Mouse (Mus musculus): Measurements from ENCODE around the gene Tmem107. TPM values are rescaled to one million over a fixed set of nuclear protein-coding genes. Genes with fewer than 3 reads are reported as not detected.

The Tmem107 gene
- polyA plus RNA-seq, 1 experiment: 7.0 TPM

DNA sequence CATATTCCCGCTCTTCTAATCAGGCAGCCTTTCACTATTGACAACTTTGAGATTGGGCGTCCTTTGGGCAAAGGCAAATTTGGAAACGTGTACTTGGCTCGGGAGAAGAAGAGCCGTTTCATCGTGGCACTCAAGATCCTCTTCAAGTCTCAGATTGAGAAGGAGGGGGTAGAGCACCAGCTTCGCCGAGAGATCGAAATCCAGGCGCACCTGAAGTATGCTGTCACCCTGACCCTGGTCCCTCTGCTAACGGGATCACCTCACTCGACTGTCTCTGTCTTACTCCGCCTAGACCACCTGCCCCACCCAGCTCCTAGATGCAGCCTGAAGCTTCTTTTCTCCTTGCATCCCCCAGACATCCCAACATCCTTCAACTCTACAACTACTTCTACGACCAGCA, 22.5 kb upstream of the Tmem107 start:
- no peaks in the 10 kb centered on the region for H3K27me3 ChIP-seq (ENCODE audit: control insufficient read depth, insufficient read depth, low read length)
- H3K27ac ChIP-seq (ENCODE audit: insufficient read depth, low read length): no peak overlapping the region
- peaks cover 4% of the 10 kb centered on the region; the same call in 1 of the 2 replicates for H3K4me1 ChIP-seq (ENCODE audit: control insufficient read depth, insufficient read depth, insufficient read length)
- no peak overlapping the region for H3K4me3 ChIP-seq (ENCODE audit: extremely low read depth, insufficient read depth, insufficient read length)
- no peaks in the 10 kb centered on the region for H3K36me3 ChIP-seq (ENCODE audit: control insufficient read depth, insufficient read depth, low read length)
- DNase-seq (ENCODE audit: low read depth in 1 of 2, low spot score in 2 of 2): no peak
- 94% methylated on average over 14 of the region's 14 CpGs for WGBS
- no peak for TF ChIP-seq CTCF (IDR thresholded peaks at IDR 0.05; ENCODE audit: extremely low read depth, insufficient read depth, insufficient read length, insufficient replicate concordance)
- TF ChIP-seq POLR2A (IDR thresholded peaks at IDR 0.05; ENCODE audit: low read depth, low read length): no peak

DNA sequence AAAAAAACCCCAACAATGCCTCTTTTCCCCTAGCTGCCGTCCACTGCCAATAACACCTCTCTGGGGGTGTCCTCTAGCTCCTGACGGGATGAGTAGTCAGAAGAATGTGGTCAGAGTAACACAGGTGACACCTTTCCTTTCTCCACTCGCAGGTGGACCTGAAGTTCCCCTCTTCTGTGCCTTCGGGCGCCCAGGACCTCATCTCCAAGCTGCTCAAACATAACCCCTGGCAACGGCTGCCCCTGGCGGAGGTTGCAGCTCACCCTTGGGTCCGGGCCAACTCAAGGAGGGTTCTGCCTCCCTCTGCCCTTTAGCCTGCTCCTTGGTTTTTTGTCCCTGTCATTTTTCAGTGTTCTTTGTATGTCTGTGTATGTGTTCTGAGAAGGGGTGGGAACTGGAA, 19.9 kb upstream of the Tmem107 start:
- Histone ChIP-seq H3K27ac (ENCODE audit: insufficient read depth, low read length) (no peak overlapping the region), H3K27me3 (ENCODE audit: control insufficient read depth, insufficient read depth, low read length) (no peaks in the 10 kb centered on the region), H3K4me1 (ENCODE audit: control insufficient read depth, insufficient read depth, insufficient read length) (no peaks in the 10 kb centered on the region), H3K36me3 (ENCODE audit: control insufficient read depth, insufficient read depth, low read length) (no peaks in the 10 kb centered on the region), H3K4me3 (ENCODE audit: extremely low read depth, insufficient read depth, insufficient read length) (no peak overlapping the region)
- WGBS: 96% methylated on average over 8 of the region's 8 CpGs
- no peak for DNase-seq (ENCODE audit: low read depth in 1 of 2, low spot score in 2 of 2)
- TF ChIP-seq POLR2A (IDR thresholded peaks at IDR 0.05; ENCODE audit: low read depth, low read length) (no peak), CTCF (IDR thresholded peaks at IDR 0.05; ENCODE audit: extremely low read depth, insufficient read depth, insufficient read length, insufficient replicate concordance) (no peak)

DNA sequence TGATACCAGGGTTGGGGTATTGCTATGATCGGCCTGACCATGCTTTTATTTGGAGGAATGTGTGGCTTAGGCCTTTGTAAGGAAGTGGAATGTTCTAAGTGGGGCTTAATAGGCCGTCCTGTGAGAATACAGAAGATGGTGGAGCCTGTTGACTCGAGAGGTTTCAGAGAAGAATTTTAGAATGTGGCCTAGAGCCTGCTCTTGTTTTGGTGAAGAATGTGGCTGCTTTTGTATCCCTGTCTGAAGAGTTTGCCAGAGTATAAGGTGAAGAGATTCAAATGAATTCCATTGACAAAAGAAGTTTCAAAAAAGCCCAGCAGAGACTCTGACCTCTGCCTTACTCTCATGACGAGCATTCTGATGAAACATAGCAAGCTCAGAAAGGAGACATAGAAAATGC, 18.8 kb upstream of the Tmem107 start:
- WGBS: 92% methylated on average over 4 of the region's 4 CpGs

DNA sequence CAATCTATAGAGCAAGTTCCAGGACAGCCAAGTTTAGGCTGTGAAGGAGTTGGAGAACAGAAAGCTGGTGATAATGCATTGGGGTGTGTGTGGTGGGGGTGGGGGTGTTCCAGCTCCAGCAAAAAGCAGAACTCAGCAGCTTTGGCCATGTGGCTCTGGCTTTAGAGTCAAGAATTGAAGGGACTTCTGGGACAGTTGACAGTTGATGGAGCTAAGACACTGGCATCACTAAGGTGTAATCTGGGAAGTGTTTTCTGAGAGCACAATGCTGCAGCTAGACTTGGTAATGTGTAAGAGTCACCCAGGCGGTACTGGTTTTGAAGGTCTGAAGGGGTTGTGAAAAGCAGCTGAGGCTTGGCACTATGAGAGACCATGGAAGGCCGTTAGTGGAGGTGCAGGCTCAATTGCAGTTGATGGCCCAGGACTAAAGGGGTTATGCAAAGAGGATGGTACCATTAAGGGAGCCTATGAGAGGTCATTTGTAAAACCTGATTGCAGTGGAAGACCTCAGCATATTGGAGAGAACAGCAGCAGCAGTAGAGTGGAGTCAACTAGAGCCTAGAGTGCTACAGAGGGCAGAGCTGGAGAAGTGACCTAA, 17.7 kb upstream of the Tmem107 start:
- H3K36me3 ChIP-seq (ENCODE audit: control insufficient read depth, insufficient read depth, low read length): no peaks in the 10 kb centered on the region
- H3K27ac ChIP-seq (ENCODE audit: insufficient read depth, low read length): no peak overlapping the region
- H3K4me1 ChIP-seq (ENCODE audit: control insufficient read depth, insufficient read depth, insufficient read length): no peaks in the 10 kb centered on the region
- no peak overlapping the region for H3K4me3 ChIP-seq (ENCODE audit: extremely low read depth, insufficient read depth, insufficient read length)
- no peaks in the 10 kb centered on the region for H3K27me3 ChIP-seq (ENCODE audit: control insufficient read depth, insufficient read depth, low read length)
- 94% methylated on average over 2 of the region's 2 CpGs for WGBS
- no peak for TF ChIP-seq POLR2A (IDR thresholded peaks at IDR 0.05; ENCODE audit: low read depth, low read length)
- TF ChIP-seq CTCF (IDR thresholded peaks at IDR 0.05; ENCODE audit: extremely low read depth, insufficient read depth, insufficient read length, insufficient replicate concordance): no peak
- no peak for DNase-seq (ENCODE audit: low read depth in 1 of 2, low spot score in 2 of 2)

More for the DNA sequence above, 18.8 kb upstream of the Tmem107 start:
- Histone ChIP-seq H3K4me3 (ENCODE audit: extremely low read depth, insufficient read depth, insufficient read length) (no peak overlapping the region), H3K36me3 (ENCODE audit: control insufficient read depth, insufficient read depth, low read length) (no peaks in the 10 kb centered on the region), H3K27me3 (ENCODE audit: control insufficient read depth, insufficient read depth, low read length) (no peaks in the 10 kb centered on the region), H3K4me1 (ENCODE audit: control insufficient read depth, insufficient read depth, insufficient read length) (no peaks in the 10 kb centered on the region), H3K27ac (ENCODE audit: insufficient read depth, low read length) (no peak overlapping the region)
- no peak for DNase-seq (ENCODE audit: low read depth in 1 of 2, low spot score in 2 of 2)
- TF ChIP-seq CTCF (IDR thresholded peaks at IDR 0.05; ENCODE audit: extremely low read depth, insufficient read depth, insufficient read length, insufficient replicate concordance) (no peak), POLR2A (IDR thresholded peaks at IDR 0.05; ENCODE audit: low read depth, low read length) (no peak)

DNA sequence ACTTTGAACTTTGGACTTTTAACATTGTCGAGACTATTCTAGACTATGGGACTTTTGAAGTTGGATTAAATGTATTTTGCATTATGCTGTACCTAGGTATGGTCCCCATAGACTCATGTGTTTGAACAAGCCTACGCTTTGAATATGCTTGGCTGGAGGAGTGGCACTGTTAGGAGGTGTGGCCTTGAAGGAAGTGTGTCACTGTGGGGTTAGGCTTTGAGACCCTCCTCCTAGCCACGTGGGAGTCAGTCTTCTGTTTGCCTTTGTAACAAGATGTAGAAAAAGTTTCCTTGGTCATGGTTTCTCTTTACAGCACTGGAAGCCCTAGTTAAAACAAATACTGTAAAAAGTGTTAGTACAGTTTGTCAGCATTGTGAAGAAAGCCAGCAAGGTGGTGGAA, 16.8 kb upstream of the Tmem107 start:
- 0 out of 2 replicates have a peak, but pooled peaks cover 2% of the 10 kb centered on the region for H3K4me1 ChIP-seq (ENCODE audit: control insufficient read depth, insufficient read depth, insufficient read length)
- no peak for DNase-seq (ENCODE audit: low read depth in 1 of 2, low spot score in 2 of 2)
- H3K27ac ChIP-seq (ENCODE audit: insufficient read depth, low read length): no peak overlapping the region
- TF ChIP-seq POLR2A (IDR thresholded peaks at IDR 0.05; ENCODE audit: low read depth, low read length): no peak
- no peak for TF ChIP-seq CTCF (IDR thresholded peaks at IDR 0.05; ENCODE audit: extremely low read depth, insufficient read depth, insufficient read length, insufficient replicate concordance)
- whole genome bisulfite sequencing: 41% methylated on average over 3 of the region's 3 CpGs
- H3K27me3 ChIP-seq (ENCODE audit: control insufficient read depth, insufficient read depth, low read length): no peaks in the 10 kb centered on the region
- no peak overlapping the region for H3K4me3 ChIP-seq (ENCODE audit: extremely low read depth, insufficient read depth, insufficient read length)
- H3K36me3 ChIP-seq (ENCODE audit: control insufficient read depth, insufficient read depth, low read length): no peaks in the 10 kb centered on the region

DNA sequence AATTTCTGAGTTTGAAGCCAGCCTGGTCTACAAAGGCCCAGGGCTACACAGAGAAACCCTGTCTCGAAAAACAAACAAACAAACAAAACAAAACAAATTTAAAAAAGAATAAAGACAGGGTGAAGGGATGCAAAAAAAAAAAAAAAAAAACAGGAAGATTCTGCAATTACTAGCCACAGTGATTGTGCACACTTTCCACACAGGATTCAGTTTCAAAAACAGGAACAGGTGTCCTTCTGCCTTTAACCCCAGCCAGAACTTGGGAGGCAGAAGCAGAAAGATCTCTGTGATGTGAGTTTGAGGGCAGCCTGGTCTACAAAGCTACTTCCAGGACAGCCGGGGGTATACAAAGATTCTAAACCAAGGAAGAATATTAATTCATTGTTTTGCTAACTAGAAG, 12.3 kb upstream of the Tmem107 start:
- Histone ChIP-seq H3K27me3 (ENCODE audit: control insufficient read depth, insufficient read depth, low read length) (no peaks in the 10 kb centered on the region), H3K4me1 (ENCODE audit: control insufficient read depth, insufficient read depth, insufficient read length) (peaks cover 8% of the 10 kb centered on the region), H3K36me3 (ENCODE audit: control insufficient read depth, insufficient read depth, low read length) (no peaks in the 10 kb centered on the region), H3K4me3 (ENCODE audit: extremely low read depth, insufficient read depth, insufficient read length) (peak overlapping the region; percentile 76), H3K27ac (ENCODE audit: insufficient read depth, low read length) (peak overlapping the region; percentile 86; the same call in 1 of the 2 replicates)
- no peak for TF ChIP-seq CTCF (IDR thresholded peaks at IDR 0.05; ENCODE audit: extremely low read depth, insufficient read depth, insufficient read length, insufficient replicate concordance)
- TF ChIP-seq POLR2A (IDR thresholded peaks at IDR 0.05; ENCODE audit: low read depth, low read length): no peak
- DNase-seq (ENCODE audit: low read depth in 1 of 2, low spot score in 2 of 2): no peak
- 63% methylated on average over 2 of the region's 2 CpGs for WGBS

DNA sequence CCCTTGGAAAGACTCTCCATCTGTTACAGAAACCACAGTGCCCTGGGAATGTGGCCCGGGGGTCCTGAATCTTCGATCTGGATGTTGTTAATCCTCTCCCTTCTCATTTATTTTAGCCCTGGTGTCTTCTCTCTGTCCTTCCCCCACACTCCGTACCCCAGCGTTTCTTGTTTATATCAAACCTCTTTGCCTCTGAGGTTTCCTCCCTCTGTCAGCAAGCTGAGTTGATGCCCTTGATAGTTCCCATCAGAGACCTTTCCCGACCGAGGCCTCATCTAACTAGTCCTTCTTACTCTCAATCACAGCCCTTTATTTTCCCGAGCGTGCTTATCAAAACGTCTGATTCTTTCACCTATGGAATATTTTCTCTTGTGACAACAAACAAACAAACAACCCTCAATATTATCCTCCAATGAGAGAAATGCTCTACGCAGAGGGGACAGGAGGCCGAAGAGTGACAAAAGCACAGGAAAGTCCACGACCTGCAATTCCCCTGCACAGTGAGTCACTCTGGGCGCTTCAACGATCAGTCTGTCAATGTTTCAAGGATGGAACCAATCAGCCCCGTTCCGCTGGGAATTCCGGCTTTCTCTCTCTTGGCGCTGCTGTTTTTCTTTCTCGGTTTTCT, 11.8 kb upstream of the Tmem107 start:
- TF ChIP-seq CTCF (IDR thresholded peaks at IDR 0.05; ENCODE audit: extremely low read depth, insufficient read depth, insufficient read length, insufficient replicate concordance) (no peak), POLR2A (IDR thresholded peaks at IDR 0.05; ENCODE audit: low read depth, low read length) (no peak)
- Histone ChIP-seq H3K27ac (ENCODE audit: insufficient read depth, low read length) (peak overlapping the region; percentile 86), H3K36me3 (ENCODE audit: control insufficient read depth, insufficient read depth, low read length) (no peaks in the 10 kb centered on the region), H3K4me1 (ENCODE audit: control insufficient read depth, insufficient read depth, insufficient read length) (peaks cover 8% of the 10 kb centered on the region), H3K4me3 (ENCODE audit: extremely low read depth, insufficient read depth, insufficient read length) (peak overlapping the region; percentile 76), H3K27me3 (ENCODE audit: control insufficient read depth, insufficient read depth, low read length) (no peaks in the 10 kb centered on the region)
- DNase-seq (ENCODE audit: low read depth in 1 of 2, low spot score in 2 of 2): no peak
- 2% methylated on average over 19 of the region's 19 CpGs for WGBS

Data from spleen, adult 2 months (tissue).